Mouse (Mus musculus): ENCODE measurements at regions not wholly inside any gene's neighbourhood (a gene's known extent, or its start where the extent isn't known, plus 50 kb on each side); places are given as distances from the start of the nearest gene placed in this dataset.

GRCm38 (mm10) chr2:170203496-170203895, 55.6 kb upstream of the Zfp217 start:
- TF ChIP-seq POLR2A (IDR thresholded peaks at IDR 0.05; ENCODE audit: control insufficient read depth, low read depth, low read length) (no peak), CTCF (IDR thresholded peaks at IDR 0.05; ENCODE audit: control insufficient read depth, insufficient read depth, insufficient replicate concordance, low read depth, low read length) (no peak)

Measured in testis, adult 2 months (tissue).